Mouse (Mus musculus) thymus, postnatal 14 days (tissue): Measurements from ENCODE around the gene Trex2.
A peak's percentile ranks its signal among the peaks of the same experiment; 100 is the strongest.
"Not testable (repeated sequence)": the region's sequence is repeated elsewhere in the genome, so short reads cannot be mapped to it uniquely, and the experiment has no call there.

Source experiments
- DNase-seq: peaks from one replicate; pipeline ENCODE4 v3.0.0; 2021

Trex2 gene

DNA sequence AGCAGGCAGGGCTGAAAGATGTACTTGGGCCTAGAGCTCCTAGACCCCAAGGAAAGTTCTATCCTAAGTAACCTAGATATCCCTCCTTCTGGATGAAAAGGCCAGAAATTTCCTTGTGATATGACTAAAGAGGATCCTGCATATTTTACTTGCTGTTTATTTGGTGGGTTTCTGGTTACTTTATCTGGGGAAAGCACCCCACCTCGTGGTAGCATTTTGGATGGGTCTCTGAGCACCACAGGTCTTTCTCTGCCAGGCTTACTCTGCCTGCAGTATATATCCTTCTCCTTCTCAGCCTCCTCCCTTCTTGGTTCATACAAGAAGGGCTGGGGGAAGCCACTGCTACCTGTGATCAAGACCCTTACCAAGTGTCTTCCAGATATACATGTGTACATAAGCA, 22.4 kb downstream of the Trex2 start:
- DNase-seq: peak; percentile 5

DNA sequence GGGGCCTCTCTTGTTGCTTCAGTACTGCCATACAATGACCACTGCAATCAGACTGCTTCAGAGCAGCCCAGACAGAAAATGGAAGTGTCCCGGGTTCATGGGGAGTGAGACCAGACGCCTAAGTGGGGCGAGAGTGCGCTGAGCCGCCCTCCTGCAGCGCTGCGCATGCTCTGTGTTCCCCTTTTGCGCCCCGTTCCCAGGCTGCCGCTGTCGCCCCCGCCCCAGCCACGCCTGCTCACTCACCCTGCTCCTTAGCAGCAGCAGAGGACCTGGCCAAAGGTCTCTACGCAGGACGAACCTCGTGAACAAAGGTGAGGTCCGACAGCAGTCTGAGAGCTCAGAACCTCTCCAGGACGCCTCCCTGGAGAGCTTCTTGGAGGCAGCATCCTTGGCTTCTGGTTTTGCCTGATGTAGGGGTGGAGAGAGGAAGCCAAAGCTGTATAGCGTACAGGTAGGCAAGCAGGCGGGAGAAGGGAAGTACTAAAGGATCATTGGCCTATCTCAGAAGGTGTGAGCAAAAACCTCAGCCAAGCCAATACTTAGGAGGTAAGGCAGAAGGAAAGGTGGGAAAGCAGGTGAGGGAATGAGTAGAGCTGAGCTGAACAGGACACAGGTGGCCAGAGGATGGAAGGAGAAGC, 24.1 kb downstream of the Trex2 start, which contains the start of gene Zfp92:
Gene Zfp92 (plus strand): TSS at position 217 of the 638 bp plus-strand sequence.
- DNase-seq: peak; percentile 48

GRCm38 (mm10) chrX:73401616-73402015, 33.5 kb downstream of the Trex2 start:
- no peak for DNase-seq

DNA sequence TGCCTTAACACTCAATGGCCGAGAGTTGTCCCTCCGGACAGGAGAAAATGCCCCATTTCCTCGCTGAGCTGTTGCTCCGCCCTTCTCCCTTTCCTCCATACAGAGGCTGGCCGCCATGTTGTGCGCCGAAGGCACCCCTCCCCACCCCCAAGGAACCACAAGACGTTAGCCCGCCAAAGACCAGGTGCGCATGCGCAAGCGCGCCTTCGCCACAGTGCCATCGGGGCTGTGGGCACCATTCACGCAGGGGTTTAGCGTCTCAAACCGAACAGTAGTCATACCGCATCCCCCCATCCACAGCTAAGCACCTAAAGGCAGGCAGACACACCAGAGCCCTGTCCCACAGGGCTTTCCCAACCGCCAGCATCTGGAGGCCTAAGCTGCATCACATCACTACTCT, 34.2 kb downstream of the Trex2 start:
- no peak for DNase-seq

DNA sequence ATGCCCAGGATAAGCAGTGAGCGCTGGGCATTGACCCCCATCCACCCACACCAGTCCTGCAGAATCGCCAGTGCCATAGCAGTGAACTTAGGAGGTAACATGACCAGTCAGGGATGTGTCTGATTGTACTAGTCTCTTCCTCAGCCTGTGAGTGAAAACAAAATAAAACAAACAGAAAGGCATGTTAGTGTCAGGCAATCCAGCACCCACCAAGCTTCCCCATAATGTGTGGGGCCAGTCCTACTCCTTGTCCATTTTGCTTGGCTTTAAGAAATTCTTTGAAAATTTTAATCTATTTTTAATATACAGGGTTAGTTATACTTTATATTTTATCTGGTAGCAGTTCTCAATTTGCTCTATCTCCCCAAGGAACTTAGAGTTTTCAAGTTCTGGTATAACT, 36.5 kb downstream of the Trex2 start, which contains the start of gene Gm18336:
Gene Gm18336 (minus strand): TSS at position 101 of the 400 bp plus-strand sequence.
- DNase-seq: not testable (repeated sequence)

DNA sequence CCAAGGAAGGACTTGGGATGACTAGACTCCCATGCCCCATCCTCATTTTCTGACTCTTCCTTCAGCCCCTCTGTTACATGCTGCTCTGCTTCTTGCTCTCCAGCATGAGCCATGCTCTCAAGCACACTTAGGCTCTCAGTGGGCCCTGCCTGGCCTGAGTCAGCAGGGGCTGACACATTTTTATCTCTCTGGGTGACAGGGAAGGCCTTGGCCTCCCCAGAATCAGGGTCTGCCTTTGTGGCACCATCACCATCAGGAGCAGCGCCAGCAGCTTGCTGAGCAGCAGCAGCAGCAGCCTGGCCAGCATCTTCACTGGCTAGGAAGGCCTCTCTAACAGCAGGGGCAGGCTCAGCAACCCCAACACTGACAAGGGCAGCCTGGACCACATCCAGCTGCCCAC, 38.7 kb downstream of the Trex2 start:
- no peak for DNase-seq

- no peak for DNase-seq
These were observed 43.7 kb downstream of the Trex2 start for GRCm38 (mm10) chrX:73391481-73391880.

- no peak for DNase-seq
These were observed 50.2 kb downstream of the Trex2 start for GRCm38 (mm10) chrX:73384924-73385323.

DNA sequence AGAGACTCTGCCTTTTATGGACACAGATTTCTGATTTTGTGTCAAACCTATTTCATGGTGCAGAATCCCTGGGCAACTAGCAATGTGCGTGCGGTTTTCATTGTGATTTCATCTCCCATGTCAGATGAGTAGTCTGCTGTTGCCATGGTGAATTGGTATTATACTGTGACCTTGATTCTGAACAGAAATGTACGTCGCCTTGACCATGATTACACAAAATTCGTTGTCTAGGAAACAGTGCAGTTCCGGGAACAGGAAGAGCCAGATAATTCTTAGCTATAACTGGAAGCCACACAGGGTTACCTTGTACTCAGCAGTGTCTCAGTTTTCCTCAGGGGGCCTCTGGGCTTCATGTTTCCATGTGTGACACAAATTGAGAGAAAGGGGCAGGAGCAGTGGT, 50.7 kb downstream of the Trex2 start:
- DNase-seq: no peak
